Mouse (Mus musculus): ENCODE measurements around the gene Abhd2. TPM values are rescaled to one million over a fixed set of nuclear protein-coding genes. Genes with fewer than 3 reads are reported as not detected.

The Abhd2 gene
- polyA plus RNA-seq, 3 experiments from 2014 or later, result 16.0 to 35.6 (median 29.9) TPM

DNA sequence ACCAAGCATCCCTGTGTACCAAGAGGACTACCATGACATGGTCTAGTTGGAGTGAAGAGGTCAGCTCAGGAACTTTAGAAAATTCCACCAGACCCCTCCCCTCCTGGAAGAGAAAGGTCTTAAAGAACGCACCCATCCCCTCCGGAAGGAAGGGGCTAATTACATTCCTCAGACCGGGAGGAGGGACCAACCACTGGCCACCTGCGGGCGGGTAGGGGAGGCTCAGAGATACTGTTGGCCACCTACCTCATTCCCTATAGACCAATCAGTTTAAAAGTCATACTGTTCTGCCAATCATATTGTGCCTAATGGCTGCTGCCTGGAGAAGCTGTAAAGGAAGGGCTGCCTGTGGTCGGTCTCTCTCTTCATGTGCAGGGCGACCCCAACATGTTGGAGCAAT, 115.0 kb downstream of the Abhd2 start:
- no peak for ATAC-seq

DNA sequence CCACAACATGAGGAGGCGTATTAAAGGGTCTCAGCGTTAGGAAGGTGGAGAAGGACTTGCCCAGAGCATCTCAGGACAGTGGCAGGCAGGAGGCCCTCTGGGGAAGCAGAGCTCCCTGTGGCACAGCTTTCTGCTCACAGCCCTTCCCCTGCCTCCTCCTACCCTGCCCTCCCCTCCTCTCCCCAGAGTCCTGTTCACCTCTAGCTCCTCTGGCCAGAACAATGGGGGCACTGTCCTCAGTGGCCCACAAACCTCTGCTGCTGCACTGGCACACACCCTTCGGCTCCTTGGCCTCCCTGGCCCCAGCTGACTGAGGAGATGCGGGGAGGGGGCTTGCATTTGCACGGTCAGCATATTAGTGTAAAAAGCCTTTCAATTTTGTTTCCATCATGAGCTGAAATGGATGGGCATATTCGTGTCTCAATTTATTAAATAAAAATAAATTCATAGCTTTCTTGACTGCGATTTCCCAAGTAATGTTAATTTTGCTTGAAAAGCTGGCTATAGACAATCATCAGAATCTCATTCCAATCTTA, 115.7 kb downstream of the Abhd2 start:
- no peak for ATAC-seq

DNA sequence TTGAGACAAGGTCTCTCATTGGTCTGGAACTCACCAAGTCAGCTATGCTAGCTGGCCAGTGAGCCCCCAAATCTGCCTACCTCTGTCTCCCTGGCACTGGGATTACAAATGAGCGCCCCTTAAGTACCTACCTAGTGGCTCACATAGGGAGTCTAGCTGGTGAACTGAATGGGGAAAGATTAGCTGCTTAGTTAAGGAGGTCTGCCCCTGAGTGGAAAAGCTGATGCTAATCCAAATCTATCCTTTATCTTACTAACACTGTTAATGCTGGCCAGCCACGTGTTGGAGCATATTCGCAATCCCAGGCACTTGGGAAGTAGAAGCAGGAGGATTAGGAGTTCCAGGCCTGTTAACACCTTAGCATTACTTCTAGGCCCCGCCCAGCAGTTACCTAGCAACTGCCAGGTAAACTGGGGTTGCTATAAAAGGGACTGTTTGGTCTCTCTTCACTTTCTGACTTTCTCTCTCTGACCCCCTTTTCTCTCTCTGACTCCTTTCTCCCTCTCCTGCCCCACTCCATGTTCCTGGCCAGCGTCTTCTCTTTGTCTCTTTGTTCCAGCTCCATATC, 117.2 kb downstream of the Abhd2 start:
- no peak for ATAC-seq

DNA sequence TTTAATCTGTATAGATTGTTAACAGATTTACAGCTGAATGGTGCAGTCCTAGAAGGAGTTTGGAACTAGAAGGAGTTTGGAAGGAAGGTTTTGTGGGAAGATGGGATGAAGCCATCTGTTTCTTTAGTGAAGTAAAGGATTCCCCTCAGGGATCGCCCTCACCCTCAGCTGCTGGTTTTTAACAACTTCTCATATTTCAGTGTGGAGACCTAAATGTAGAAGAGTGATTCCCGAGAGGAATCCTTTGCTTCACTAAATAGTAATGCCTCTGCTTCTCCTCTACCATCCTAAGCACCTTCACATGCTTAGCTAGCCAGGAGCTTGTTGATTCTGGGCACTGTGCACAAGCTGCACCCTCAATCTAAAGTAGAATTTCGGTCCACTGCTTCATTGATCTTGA, 118.5 kb downstream of the Abhd2 start:
- ATAC-seq, result no peak

DNA sequence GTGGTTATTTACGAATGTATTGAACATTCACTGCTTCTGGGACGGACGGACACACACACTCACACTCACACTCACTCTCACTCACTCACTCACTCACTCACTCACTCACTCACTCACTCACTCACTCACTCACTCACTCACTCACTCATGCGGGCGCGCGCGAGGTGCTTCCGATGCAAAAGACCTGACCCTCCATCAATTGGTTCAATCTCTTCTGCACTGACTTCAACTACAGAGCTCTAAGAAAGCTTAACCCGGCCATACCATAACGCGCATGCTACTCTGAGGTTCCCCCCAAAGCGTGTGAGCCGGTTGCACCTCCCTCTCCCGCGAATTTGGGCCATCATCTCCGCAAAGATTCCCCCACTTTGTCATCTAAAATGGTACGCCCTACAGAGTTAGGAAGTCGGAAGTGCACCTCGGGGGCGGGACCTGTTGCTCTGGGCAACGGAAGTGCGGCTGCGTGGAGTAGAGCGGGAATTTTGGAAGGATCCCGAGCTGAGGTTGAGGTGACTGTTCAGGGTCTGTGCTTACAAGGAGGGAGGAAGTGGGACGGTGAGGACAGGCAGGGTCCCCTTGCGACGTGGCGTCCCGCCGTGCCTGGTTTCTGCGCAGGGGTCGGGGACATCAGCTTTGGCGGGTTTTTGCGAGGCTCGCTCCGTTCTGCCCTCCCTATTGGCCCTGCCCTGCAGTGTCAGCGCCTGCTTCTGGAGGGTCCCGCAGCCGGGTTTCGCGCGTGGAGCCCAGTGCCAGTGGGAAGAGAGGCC, 119.1 kb downstream of the Abhd2 start, which contains the start of gene Fanci:
Fanci (plus strand) TSS at position 47 of the 767 bp plus-strand sequence.
- ATAC-seq, result peak; percentile 92

DNA sequence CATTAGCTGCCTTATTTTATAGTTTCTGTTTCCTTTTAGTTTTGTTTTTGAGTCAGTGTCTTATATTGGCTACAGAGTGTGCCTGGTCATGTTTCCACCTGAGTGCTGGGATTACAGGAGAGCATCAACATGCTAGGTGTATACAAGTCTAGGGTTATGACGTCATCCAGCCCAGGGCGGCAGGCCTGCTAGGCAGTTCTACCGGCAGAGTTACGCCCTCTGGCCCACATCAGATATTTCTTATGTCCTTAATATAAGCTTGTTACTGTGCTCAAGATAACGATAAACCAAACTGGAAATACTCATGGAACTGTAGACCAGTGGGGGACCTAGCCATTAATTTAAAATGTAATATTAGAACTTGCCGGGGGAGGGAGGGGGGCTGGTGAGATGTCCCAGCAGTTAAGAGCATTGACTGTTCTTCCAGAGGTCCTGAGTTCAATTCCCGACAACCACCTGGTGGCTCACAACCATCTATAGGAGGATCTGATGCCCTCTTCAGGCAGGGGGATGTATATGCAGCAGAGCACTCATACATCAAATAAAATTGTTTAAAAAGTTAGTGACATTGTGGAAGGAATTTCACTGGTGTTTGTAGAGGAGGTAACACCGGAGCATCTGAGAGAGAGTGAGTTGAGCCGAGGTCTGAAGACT, 120.0 kb downstream of the Abhd2 start:
- peak; percentile 53 for ATAC-seq

DNA sequence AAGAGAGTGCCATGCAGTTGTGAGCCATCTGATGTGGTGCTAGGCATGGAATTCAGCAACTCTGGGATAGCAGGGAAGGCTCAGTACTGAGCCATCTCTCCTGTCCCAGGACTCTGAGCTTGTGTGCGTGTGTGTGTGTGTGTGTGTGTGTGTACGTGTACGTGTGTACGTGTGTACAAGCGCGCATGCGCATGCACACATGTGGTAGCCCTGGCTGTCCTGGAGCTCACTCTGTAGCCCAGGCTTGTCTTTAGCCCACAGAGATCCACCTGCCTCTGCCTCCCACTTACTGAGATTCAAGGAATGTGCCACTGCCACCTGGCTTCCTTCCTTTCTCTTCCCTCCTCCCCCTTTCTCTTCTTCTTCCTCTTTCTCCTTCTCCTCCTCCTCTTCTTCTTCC, 120.9 kb downstream of the Abhd2 start:
- no peak for ATAC-seq

DNA sequence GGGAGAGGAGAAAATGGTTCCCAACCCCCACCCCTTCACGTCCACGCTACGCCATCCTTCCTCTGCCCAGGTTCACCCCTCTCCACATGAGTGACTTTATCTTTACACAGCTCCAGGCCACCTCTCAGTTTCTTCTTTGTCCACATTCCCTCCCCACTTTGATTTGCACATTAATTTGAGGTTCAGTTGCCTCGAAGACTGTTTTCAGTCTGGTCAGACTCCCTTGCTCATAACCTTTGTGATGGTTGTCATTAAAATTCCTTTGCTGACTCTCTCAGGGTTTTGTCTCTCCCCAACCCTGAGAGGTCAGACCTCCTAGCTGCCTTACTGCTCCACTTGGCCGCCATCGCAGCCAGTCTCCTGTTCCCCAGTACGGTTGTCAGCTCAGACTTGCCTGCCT, 121.7 kb downstream of the Abhd2 start:
- ATAC-seq, result no peak

DNA sequence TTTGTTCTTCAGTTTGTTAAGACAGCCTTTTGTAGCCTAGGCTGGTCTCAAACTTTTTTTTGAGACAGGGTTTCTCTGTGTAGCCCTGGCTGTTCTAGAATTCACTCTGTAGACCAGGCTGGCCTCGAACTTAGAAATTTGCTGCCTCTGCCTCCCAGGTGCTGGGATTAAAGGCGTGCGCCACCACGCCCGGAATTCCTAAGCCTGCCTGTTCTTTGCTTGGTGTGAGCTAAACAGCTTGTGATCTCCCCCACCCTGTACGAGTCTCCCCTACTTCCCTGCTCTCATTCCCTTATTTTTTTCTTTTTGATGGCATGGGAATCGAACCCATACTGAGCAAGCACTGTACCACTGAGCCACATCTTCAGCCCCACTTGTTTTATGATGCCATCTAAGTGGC, 122.2 kb downstream of the Abhd2 start:
- no peak for ATAC-seq

DNA sequence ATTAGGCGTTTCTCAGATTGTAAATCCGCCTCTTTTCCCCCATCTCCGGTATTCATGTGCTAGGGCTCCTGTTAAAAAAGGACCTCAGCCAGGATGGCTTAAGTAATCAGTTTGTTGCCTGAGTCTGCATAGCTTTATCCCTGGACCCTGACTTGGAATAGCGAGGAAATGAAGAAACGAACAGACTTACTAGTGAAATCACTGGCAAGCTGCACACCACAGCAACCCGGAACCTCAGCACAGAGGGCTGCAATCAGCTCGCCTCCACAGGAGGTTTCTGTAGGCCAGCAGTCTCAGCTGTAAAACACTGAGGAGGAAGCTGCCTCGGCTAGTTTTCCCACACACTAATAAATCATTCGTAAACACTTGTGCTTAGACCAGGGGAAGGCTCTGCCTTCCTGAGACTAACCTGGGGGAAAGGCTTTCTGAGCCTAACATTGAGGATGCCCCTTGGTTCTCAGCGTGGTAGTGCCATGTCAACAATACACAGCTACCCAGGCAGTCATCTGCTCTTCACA, 124.5 kb downstream of the Abhd2 start:
- ATAC-seq, result no peak

DNA sequence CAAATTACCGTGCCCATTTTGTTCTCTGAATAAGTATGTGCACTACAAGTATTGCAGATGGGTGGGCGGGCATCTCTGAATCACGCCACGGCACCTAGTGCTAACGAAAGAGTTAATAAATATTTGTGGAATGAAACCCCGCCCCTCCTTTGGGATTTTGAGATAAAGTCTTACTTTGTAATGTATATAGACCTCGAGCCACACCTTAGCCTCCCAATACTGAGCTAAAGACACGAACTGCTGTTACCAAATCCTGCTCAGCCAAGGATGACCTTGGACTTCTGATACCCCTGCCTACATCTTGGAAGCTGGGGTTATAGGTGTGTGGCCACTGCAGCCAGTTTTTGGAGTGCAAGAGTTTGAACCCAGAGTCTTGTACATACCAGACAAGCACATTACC, 125.4 kb downstream of the Abhd2 start:
- no peak for ATAC-seq

DNA sequence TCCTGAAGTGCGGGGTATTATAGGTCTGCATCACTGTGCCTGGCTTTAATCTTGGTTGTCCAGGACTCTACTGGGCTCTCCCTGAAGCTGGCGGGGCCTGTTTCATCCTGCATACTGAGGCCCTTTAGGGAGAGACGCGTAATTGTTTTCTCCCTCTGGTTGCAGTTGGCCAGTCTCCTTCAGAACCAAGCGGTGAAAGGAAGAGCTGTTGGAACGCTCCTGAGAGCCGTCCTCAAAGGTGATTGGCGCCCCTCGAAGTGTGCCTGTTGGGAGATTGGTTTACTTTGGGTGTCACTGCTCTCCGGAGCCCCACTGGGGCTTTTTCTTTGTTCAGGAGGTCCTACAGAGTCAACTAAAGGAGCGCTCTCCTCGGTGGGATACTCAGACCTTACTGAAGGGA, 126.0 kb downstream of the Abhd2 start:
- ATAC-seq, result no peak

DNA sequence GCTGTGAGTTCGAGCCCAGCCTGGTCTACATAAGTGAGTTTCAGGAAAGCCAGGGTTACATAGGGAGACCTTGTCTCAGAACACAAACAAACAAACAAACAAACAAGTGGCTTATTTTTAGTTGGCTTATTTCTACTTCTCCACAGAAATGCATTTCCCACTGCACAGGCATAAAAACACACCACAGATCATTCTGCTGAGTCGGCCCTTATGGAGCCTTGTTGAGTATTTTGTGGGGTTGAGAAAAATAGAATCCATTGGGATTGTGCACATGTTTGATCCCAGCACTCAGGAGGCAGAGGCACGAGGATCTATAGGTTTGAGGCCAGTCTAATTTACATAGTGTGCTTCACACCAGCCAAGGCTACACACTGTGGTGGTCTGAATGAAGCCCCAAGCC, 127.3 kb downstream of the Abhd2 start:
- no peak for ATAC-seq

DNA sequence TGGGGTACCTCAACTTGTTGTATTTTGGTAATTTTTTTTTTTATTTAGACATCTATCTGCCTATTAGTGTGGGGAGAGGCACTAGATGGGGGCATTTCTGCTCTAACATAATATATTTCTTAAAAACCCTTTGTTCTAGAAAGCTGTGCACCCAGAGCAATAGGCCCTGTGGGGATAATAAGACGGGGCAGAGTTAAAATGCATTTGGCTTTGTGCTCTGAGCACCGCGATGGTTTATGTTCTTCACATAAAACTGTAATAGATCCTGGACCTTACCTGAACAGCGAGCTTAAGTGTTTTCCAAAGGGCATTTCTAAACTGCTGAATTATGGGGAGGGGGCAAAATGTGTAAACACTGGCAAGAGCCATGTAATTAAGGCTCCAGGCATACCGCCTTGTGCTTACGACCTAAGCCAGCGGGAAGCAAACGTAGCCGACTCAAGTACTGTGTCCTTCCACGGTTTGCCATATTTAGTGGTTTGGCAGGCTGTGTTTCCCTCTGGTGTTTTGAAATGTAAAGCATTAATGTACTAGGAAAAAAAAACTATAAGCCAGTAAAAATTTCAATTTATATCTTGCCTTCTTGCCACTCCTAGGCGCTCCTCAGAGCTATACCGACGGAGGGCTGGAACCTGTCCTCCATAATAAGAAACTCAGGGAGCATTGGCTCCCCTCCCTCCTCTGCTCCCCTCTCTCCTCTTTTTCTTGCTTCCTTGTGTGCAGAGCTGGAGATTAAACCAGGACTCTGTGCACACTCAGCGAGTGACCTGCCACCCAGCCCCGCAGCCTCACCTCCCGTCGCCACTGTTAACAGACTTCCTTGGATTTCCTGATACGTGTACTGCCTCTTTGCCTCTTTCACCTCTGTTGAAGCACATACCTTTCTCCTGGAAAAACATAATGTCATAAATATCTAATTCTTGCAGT, 141.7 kb downstream of the Abhd2 start:
- no peak for ATAC-seq

Other genes starting within 250 kb of the Abhd2 start
- not detected for gene Acan, start 219.7 kb upstream of the Abhd2 start, polyA plus RNA-seq (2017; shearing (Covaris generic))
- not detected for gene Hapln3, start 142.2 kb upstream of the Abhd2 start, polyA plus RNA-seq (2017; shearing (Covaris generic))
- 10 to 100 TPM; 16.7 to 18.5 (median 18.4) TPM for gene Mfge8, start 124.1 kb upstream of the Abhd2 start, polyA plus RNA-seq (2017; shearing (Covaris generic))
- gene Rlbp1, start 113.8 kb downstream of the Abhd2 start, polyA plus RNA-seq (2017; shearing (Covaris generic)), result not detected
- gene Fanci, start 118.7 kb downstream of the Abhd2 start, polyA plus RNA-seq (2017; shearing (Covaris generic)), result 1 to 10 TPM; 3.2 to 8.4 (median 6.1) TPM
- gene Polg, start 193.2 kb downstream of the Abhd2 start, polyA plus RNA-seq (2017; shearing (Covaris generic)), result 10 to 100 TPM; 15.0 to 37.4 (median 27.3) TPM

All from inflammation-experienced regulatory T-cells, adult 6 months (primary cell).